40 mouse cellular contexts compared by ENCODE assay signal in the genomic region with DNA sequence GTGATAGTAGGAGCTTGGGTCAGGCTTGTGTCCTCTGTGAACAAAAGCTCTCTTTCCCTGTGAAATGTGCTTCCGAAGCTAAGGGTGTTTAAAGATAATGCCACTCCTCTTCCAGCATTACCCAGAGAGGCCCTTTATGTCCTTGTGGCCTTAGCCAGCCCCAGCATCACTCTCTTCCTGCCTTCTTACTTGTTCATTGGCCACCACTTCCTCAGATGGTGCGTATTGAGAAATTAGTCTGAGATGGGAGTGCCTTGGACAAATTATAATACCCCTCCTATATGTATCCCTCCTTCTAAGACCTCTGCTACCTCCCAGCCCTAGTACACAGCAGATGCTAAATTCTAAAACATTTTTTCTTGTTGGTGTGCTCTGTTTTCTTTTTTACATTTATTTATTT. TPM values are rescaled to one million over a fixed set of nuclear protein-coding genes. Genes with fewer than 3 reads are reported as not detected.
"Had no signal": no experiment of that assay in that cellular context is flagged by ENCODE, and none has a peak within 500 bp of the region (broad histone marks: within the 10 kb centered on the region; RNA-seq: fewer than 3 reads in every experiment).

No protein-coding gene starts in this region.

- H3K36me3 ChIP-seq: heart, embryonic 10.5 days; heart, embryonic 12.5 days; hindbrain, embryonic 10.5 days; hindbrain, embryonic 12.5 days; intestine, embryonic 15.5 days; limb, embryonic 13.5 days; limb, embryonic 15.5 days; liver, embryonic 12.5 days had no signal

- H3K4me1 ChIP-seq: heart, embryonic 10.5 days; hindbrain, embryonic 10.5 days; hindbrain, embryonic 12.5 days; intestine, embryonic 15.5 days; limb, embryonic 13.5 days; limb, embryonic 15.5 days; liver, embryonic 12.5 days had no signal

- DNase-seq: gastrocnemius, postnatal 14 days; gastrocnemius, postnatal 36 days; heart, adult 18-20 months; heart, postnatal 10 days; heart, postnatal 4 days; kidney, adult 18-20 months; kidney, adult 8-10 months; kidney, postnatal 10 days; kidney, postnatal 25 days; kidney, postnatal 4 days had no signal

- ATAC-seq: hindbrain, embryonic 16.5 days; inflammation-experienced regulatory T-cells, adult 6 months; intestine, embryonic 15.5 days; intestine, postnatal 0 days; liver, embryonic 12.5 days had no signal

- H3K27me3 ChIP-seq: heart, embryonic 12.5 days; hindbrain, embryonic 12.5 days; intestine, embryonic 15.5 days; limb, embryonic 13.5 days; limb, embryonic 15.5 days; liver, embryonic 12.5 days had no signal

- H3K27ac ChIP-seq: heart, embryonic 10.5 days; hindbrain, embryonic 10.5 days; hindbrain, embryonic 12.5 days; hindbrain, embryonic 14.5 days; intestine, embryonic 15.5 days; layer of hippocampus, adult 2 months; left cerebral cortex, adult 2 months; limb, embryonic 13.5 days; limb, embryonic 15.5 days; liver, embryonic 12.5 days; liver, embryonic 14.5 days had no signal

- H3K4me3 ChIP-seq: heart, embryonic 10.5 days; heart, embryonic 12.5 days; hindbrain, embryonic 10.5 days; hindbrain, embryonic 12.5 days; intestine, embryonic 15.5 days; layer of hippocampus, adult 2 months; left cerebral cortex, adult 2 months; limb, embryonic 13.5 days; limb, embryonic 15.5 days; liver, embryonic 12.5 days had no signal

RNA-seq across cellular contexts. Expression of a gene that starts 19.1 kb away (rescaled TPM):
- total RNA-seq: gastrocnemius, adult 18-20 months; gastrocnemius, adult 8-10 months; gastrocnemius, postnatal 14 days; gastrocnemius, postnatal 36 days; heart, adult 18-20 months; heart, adult 8-10 months; heart, postnatal 10 days; heart, postnatal 25 days; heart, postnatal 4 days; layer of hippocampus, adult 2 months; layer of hippocampus, postnatal 10 days; layer of hippocampus, postnatal 25 days; left cerebral cortex, adult 2 months; left cerebral cortex, postnatal 14 days; left cerebral cortex, postnatal 36 days had no signal
- polyA plus RNA-seq: heart, embryonic 10.5 days; heart, embryonic 12.5 days; heart, embryonic 14.5 days; heart, embryonic 16.5 days; hindbrain, embryonic 10.5 days; hindbrain, embryonic 12.5 days; hindbrain, embryonic 14.5 days; hindbrain, embryonic 16.5 days; kidney, embryonic 14.5 days; kidney, embryonic 16.5 days; limb, embryonic 11.5 days; limb, embryonic 13.5 days; limb, embryonic 15.5 days; liver, embryonic 12.5 days; liver, embryonic 14.5 days had no signal

RNA-seq across cellular contexts. Expression of a gene that starts 55.1 kb away (rescaled TPM):
- total RNA-seq: gastrocnemius, adult 18-20 months; gastrocnemius, adult 8-10 months; gastrocnemius, postnatal 14 days; gastrocnemius, postnatal 36 days; heart, adult 18-20 months; heart, adult 8-10 months; heart, postnatal 10 days; heart, postnatal 25 days; heart, postnatal 4 days; layer of hippocampus, adult 2 months; layer of hippocampus, postnatal 10 days; layer of hippocampus, postnatal 25 days; left cerebral cortex, adult 2 months; left cerebral cortex, postnatal 14 days; left cerebral cortex, postnatal 36 days; liver, adult 2 months had no signal
- polyA plus RNA-seq: gonadal fat pad, adult 2 months; heart, embryonic 10.5 days; heart, embryonic 16.5 days; hindbrain, embryonic 10.5 days; hindbrain, embryonic 12.5 days; hindbrain, embryonic 14.5 days; hindbrain, embryonic 16.5 days; kidney, embryonic 14.5 days; kidney, embryonic 16.5 days; limb, embryonic 11.5 days; limb, embryonic 13.5 days; limb, embryonic 15.5 days; liver, adult 2 months; liver, embryonic 12.5 days; liver, embryonic 14.5 days had no signal
